Mouse (Mus musculus): ENCODE results near the gene Slain1.

Slain1 gene

DNA sequence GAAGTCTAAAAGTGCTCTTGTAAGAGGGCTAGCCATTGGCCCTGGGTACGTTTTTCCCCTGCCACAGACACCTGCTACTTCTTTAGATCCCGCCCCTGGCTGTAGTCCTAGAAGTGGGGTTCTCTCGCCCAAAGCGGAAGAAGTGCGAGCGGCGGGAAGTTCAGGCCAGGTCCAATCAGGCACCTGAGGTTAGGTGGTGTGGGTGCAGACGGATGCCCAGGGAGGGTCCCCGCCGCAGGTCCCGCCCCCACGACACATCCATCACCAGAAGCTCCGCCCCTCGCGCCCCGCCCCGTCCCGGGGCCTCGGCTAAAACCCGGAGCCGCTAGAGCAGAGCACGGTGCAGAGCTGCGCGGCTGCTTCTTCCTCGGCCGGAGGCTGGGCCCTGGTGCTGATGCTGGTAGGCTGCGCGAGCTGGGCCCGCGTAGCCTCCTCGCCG, at the start of gene Slain1:
Slain1 (plus strand) TSS at position 333 of the 439 bp plus-strand sequence.
- peak; percentile 93 for DNase-seq (ENCODE audit: extremely low spot score, low spot score)

GRCm38 (mm10) chr14:103608063-103608462, 42.0 kb upstream of the Slain1 start:
- no peak for DNase-seq (ENCODE audit: extremely low spot score, low spot score)

- no peak for DNase-seq (ENCODE audit: extremely low spot score, low spot score)
Observed at GRCm38 (mm10) chr14:103613573-103614271, 36.3 kb upstream of the Slain1 start.

DNA sequence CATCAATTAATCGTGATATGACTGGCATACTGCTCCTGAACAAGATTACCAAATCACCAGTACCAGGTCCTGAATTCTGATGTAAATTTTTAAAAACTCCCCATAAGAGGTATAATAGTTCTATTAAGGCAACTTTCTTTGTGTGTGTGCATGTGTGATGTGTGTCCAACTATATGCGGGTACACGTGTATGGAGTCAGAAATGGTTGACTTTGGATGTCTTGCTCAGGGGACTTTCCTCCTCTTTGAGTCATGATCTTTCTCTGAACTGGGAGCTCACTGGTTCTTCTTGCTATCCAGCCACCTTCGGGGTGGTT, 35.8 kb upstream of the Slain1 start:
- DNase-seq (ENCODE audit: extremely low spot score, low spot score), result no peak

- DNase-seq (ENCODE audit: extremely low spot score, low spot score), result no peak
Observed at GRCm38 (mm10) chr14:103619756-103620155, 30.3 kb upstream of the Slain1 start.

- DNase-seq (ENCODE audit: extremely low spot score, low spot score), result no peak
Observed at GRCm38 (mm10) chr14:103621207-103621606, 28.8 kb upstream of the Slain1 start.

- DNase-seq (ENCODE audit: extremely low spot score, low spot score), result no peak
Observed at GRCm38 (mm10) chr14:103626100-103626499, 23.9 kb upstream of the Slain1 start.

GRCm38 (mm10) chr14:103629639-103630364, 20.2 kb upstream of the Slain1 start:
- DNase-seq (ENCODE audit: extremely low spot score, low spot score), result no peak

GRCm38 (mm10) chr14:103630545-103630944, 19.5 kb upstream of the Slain1 start:
- DNase-seq (ENCODE audit: extremely low spot score, low spot score), result no peak

GRCm38 (mm10) chr14:103643933-103644332, 6.1 kb upstream of the Slain1 start:
- DNase-seq (ENCODE audit: extremely low spot score, low spot score), result no peak

- no peak for DNase-seq (ENCODE audit: extremely low spot score, low spot score)
Observed at GRCm38 (mm10) chr14:103647981-103648380, 2.0 kb upstream of the Slain1 start.

- peak; percentile 44 for DNase-seq (ENCODE audit: extremely low spot score, low spot score)
Observed at GRCm38 (mm10) chr14:103648623-103649255, 1.3 kb upstream of the Slain1 start.

GRCm38 (mm10) chr14:103649302-103649701, 726 bp upstream of the Slain1 start:
- DNase-seq (ENCODE audit: extremely low spot score, low spot score), result no peak

DNA sequence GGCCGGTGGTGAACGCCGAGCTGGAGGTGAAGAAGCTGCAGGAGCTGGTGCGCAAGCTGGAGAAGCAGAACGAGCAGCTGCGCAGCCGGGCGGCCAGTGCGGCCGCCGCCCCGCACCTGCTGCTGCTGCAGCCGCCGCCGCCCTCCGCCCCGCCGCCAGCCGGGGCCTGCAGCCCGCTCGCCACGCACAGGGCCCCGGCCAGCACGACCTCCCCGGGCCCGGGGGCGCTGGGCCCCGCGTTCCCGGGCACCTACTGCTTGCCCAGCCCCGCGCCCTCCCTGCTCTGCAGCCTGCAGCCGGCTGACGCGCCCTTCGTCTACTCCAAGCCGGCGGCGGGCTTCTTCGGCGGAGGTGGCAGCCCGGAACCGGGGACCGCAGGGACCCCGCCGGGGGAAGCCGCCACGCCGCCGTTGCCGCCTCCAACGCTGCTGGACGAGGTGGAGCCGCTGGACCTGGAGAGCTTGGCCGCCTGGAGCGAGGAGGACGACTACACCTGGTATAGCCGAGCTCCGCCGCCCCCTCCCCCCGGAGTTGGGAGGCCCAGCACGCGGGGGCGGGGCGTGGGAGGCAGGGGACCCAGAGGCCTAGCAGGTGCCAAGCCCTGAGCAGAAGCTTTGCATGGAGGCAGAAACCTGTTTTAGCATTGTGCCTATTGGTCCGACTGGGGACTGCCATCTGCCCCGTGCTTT, 529 bp downstream of the Slain1 start:
- DNase-seq (ENCODE audit: extremely low spot score, low spot score), result peak; percentile 76

- DNase-seq (ENCODE audit: extremely low spot score, low spot score), result no peak
Observed at GRCm38 (mm10) chr14:103651106-103651505, 1.1 kb downstream of the Slain1 start.

DNA sequence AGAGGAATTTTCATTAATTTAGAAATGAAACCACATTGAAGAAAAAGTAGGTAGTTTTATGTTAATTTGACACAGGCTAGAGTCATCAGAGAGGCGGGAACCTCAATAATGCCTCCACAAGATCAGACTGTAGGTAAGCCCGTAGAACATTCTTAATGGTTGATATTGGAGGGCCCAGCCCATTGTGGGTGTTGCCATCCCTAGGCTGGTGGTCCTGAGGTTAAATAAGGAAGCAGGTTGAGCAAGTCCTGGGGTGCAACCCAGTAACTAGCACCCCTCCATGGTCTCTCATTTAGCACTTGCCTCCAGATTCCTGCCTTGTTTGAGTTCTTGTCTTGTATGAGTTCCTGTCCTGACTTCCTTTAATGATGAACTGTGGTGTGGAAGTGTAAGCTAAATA, 1.5 kb downstream of the Slain1 start:
- no peak for DNase-seq (ENCODE audit: extremely low spot score, low spot score)

DNA sequence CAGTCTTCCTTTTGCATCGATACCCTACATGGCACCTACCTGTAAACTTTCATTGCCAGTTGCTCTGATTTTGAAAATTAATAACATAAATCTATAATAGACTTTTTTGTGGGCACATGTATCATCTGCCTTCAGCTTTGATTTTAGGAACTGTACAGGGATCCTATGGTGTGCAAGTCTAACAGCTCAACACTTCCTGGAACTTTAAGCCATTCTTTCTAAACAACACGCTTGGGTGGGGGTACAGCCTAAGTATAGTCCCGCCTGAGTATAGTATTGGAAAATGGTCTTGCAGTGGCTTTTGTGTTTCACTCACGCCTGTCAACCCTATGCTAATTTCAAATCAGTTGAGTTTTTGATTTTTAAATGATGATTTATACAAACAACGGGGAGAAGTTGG, 2.5 kb downstream of the Slain1 start:
- DNase-seq (ENCODE audit: extremely low spot score, low spot score), result no peak

DNA sequence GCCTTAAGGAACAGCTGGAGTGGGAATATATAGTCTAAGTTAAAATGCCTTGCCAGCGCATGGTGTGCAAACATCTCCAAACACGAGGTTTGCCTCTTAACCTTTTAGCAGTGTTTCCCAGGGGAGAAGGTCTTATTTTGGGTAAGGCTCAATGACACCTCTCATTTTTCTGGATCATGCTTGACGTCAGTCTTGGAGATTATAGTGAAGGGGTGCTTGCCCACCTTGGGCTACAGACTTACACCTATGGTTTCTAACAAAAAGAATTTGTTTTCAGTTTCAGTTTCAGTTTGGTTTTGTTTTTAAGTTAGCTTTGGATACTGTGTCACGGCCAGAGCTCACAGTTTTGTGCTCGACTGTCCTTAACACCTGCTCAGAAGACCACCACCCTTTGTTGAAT, 3.8 kb downstream of the Slain1 start:
- DNase-seq (ENCODE audit: extremely low spot score, low spot score), result no peak

- no peak for DNase-seq (ENCODE audit: extremely low spot score, low spot score)
Observed at GRCm38 (mm10) chr14:103655448-103655847, 5.4 kb downstream of the Slain1 start.

DNA sequence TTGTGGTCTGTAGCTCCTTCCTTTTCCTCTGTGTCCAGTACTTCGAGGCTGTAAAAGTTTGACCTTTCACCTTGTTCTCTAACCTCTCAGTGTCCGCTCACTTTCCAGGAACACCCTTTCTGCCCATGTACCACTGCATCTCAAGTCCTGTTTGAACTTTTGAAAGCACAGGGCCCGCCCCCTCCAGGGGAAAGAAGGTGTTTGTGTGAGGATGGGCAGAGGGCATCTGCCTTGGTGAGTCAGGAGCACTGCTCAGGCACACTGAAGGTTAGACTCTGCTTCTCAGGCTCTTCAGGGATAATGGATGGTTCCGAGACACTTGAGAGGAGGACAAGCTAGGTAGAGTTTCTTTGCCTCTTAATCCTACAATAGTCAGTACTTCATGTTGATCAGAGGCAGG, 7.8 kb downstream of the Slain1 start:
- DNase-seq (ENCODE audit: extremely low spot score, low spot score), result no peak

DNA sequence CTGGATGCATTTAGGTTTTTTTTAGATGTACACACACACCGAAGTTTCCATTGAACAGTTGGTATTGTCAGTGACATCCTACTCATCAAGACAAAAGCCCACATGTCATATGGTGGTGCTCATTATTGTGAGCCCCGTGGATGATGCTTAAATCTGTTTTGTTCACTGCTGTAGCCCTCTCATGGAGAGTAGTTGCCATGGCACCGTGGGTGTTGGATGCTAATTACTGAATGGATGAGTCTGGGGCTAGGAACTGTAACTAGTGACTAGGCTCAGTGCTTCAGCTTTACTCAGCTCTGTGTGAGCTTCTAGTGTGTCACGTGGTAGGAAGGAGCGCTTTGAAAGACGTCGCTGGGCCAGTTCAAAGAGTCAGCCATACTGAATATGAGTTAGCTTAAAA, 13.0 kb downstream of the Slain1 start:
- DNase-seq (ENCODE audit: extremely low spot score, low spot score), result no peak

- DNase-seq (ENCODE audit: extremely low spot score, low spot score), result no peak
Observed at GRCm38 (mm10) chr14:103664391-103664790, 14.4 kb downstream of the Slain1 start.

All from neural tube, embryonic 10.5 days (tissue).